Mouse (Mus musculus) hindbrain, embryonic 10.5 days (tissue): ENCODE measurements around the gene Gm37240. TPM values are rescaled to one million over a fixed set of nuclear protein-coding genes. Genes with fewer than 3 reads are reported as not detected.

Source experiments
- DNase-seq: peaks from one replicate; pipeline ENCODE4 v3.0.0-alpha.2; 2017; ENCODE audit warnings: low spot score
- H3K27ac ChIP-seq: fragments of 300-500 bp; sonication (generic); 2 replicates; pipeline ENCODE4 v1.5.1; 2016; ENCODE audit warnings: mild to moderate bottlenecking, moderate library complexity
- H3K27me3 ChIP-seq: fragments of 300-500 bp; sonication (generic); 2 replicates; pipeline ENCODE4 v1.6.1; 2016; ENCODE audit warnings: mild to moderate bottlenecking; ENCODE audit not compliant: poor library complexity, insufficient read depth, severe bottlenecking
- H3K36me3 ChIP-seq: fragments of 300-500 bp; sonication (generic); 2 replicates; pipeline ENCODE4 v1.6.1; 2016; ENCODE audit warnings: mild to moderate bottlenecking, moderate library complexity
- H3K4me1 ChIP-seq: fragments of 300-500 bp; sonication (generic); replicated peaks from 2 replicates; pipeline ENCODE4 v1.6.1; 2016; ENCODE audit warnings: mild to moderate bottlenecking
- H3K4me3 ChIP-seq: fragments of 300-500 bp; sonication (generic); 2 replicates; pipeline ENCODE4 v1.5.1; 2016; ENCODE audit warnings: mild to moderate bottlenecking, moderate library complexity
- H3K9me3 ChIP-seq: fragments of 300-500 bp; sonication (generic); 2 replicates; pipeline ENCODE4 v1.6.1; 2016; ENCODE audit warnings: mild to moderate bottlenecking, moderate library complexity
- WGBS: fragments of 180-500 bp; shearing (Covaris S2); methylation state at CpG from one replicate; pipeline ENCODE4 v1.1.7; 2016; 5-methylcytosine and 5-hydroxymethylcytosine counted together
- polyA plus RNA-seq: library from polyadenylated mRNA; unstranded; fragments of >200 nt; fragmentation: Nextera tagmentation; extraction: Ambion mirVana; gene quantifications from 2 replicates; pipeline ENCODE4 v1.2.1, GENCODE M21; 2016

Gm37240 gene
- polyA plus RNA-seq, 1 experiment from 2014 or later: 1.4 TPM

- DNase-seq: no peak
- H3K4me3 ChIP-seq: no peak overlapping the region
- no peaks in the 10 kb centered on the region for H3K9me3 ChIP-seq
- WGBS: 71% methylated on average over 3 of the region's 3 CpGs
- H3K27ac ChIP-seq: no peak overlapping the region
- H3K27me3 ChIP-seq: peaks cover 32% of the 10 kb centered on the region
- no peaks in the 10 kb centered on the region for H3K36me3 ChIP-seq
- peaks cover 48% of the 10 kb centered on the region for H3K4me1 ChIP-seq
Observed at GRCm38 (mm10) chr3:84484891-84485290, 1402.4 kb downstream of the Gm37240 start.

DNA sequence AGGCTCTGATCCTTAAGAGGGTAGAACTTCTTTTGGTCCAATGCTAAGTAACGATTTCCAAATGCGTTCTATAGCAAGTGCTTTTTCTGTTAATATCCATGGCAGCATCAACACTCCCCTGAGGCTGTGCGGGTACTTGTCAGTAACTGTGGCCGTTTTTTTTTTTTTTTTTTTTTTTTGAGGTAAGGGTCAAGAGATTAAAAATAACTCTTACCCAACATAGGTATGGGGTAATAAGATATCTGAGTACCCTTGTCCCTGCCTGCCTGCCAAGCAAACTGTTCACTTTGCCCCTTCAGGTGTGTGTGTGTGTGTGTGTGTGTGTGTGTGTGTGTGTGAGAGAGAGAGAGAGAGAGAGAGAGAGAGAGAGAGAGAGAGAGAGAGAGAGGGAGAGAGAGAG is 1403.0 kb downstream of the Gm37240 start:
- no peak for DNase-seq
- Histone ChIP-seq H3K4me3 (no peak overlapping the region), H3K4me1 (peaks cover 48% of the 10 kb centered on the region), H3K27ac (no peak overlapping the region), H3K27me3 (peaks cover 38% of the 10 kb centered on the region), H3K36me3 (no peaks in the 10 kb centered on the region), H3K9me3 (no peaks in the 10 kb centered on the region)
- 71% methylated on average over 4 of the region's 4 CpGs for WGBS

- peaks cover 43% of the 10 kb centered on the region for H3K4me1 ChIP-seq
- DNase-seq: no peak
- H3K27ac ChIP-seq: no peak overlapping the region
- WGBS: 65% methylated on average over 6 of the region's 6 CpGs
- peaks cover 60% of the 10 kb centered on the region for H3K27me3 ChIP-seq
- no peaks in the 10 kb centered on the region for H3K9me3 ChIP-seq
- H3K36me3 ChIP-seq: no peaks in the 10 kb centered on the region
- H3K4me3 ChIP-seq: no peak overlapping the region
Observed at GRCm38 (mm10) chr3:84482121-84482520, 1405.2 kb downstream of the Gm37240 start.

- 2% methylated on average over 11 of the region's 11 CpGs for WGBS
- Histone ChIP-seq H3K4me3 (peak overlapping the region; percentile 77), H3K4me1 (peaks cover 42% of the 10 kb centered on the region), H3K27me3 (peaks cover 70% of the 10 kb centered on the region), H3K27ac (no peak overlapping the region), H3K36me3 (no peaks in the 10 kb centered on the region), H3K9me3 (no peaks in the 10 kb centered on the region)
- peak; percentile 50 for DNase-seq
Observed at GRCm38 (mm10) chr3:84481104-84481503, 1406.2 kb downstream of the Gm37240 start.

DNA sequence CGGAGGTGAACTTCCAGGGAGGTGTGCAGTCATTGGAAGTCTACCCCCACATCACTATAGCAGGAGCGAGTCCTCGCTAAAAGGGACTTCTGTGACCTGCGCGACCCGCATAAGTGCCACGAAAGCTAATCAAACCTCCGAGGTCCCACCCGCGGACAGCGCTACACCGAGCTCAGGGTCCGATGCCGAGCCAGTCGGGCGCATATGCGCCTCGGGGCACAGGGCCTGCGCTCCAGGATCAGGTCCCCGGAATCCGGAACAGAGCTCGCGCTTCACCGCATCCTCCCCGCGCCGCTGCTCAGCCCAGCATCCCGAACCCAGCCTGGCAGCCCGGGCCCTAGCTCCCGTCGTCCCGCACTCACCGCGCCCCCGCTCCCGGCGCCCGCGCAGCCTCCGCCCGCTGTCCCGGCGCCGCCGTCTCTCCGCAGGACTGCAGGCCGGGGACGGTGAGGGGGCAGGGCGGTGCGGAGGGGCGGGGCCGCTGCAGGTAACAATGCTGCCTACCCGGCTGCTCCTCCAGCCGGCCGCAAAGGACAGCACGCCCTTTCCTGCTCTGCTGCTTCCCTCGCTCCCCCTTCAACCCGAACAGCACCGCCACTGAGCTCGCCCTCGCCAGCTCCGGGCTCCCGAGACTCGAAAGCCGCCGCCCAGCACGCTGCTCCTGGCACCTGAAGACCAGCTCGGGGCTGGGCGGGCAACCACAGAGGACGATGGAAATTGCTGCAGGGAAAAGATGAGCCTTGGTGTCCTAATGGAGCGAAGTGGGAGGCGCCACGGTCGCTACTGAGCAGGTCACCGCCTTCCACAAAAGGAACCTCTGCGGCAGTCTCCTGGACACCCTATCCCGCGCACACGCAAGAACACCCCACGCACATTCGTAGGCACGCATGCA is 1407.1 kb downstream of the Gm37240 start, which contains the start of gene Fhdc1:
Gene Fhdc1, minus strand, starts transcription at position 424 of the 892 bp plus-strand sequence.
- Histone ChIP-seq H3K4me1 (peaks cover 42% of the 10 kb centered on the region), H3K36me3 (no peaks in the 10 kb centered on the region), H3K27me3 (peaks cover 78% of the 10 kb centered on the region), H3K9me3 (no peaks in the 10 kb centered on the region), H3K27ac (peak within 1 kb of the TSS; percentile 84), H3K4me3 (peak within 1 kb of the TSS; percentile 77)
- WGBS: under 1% methylated on average over 82 of the region's 82 CpGs
- peak; percentile 71 for DNase-seq

DNA sequence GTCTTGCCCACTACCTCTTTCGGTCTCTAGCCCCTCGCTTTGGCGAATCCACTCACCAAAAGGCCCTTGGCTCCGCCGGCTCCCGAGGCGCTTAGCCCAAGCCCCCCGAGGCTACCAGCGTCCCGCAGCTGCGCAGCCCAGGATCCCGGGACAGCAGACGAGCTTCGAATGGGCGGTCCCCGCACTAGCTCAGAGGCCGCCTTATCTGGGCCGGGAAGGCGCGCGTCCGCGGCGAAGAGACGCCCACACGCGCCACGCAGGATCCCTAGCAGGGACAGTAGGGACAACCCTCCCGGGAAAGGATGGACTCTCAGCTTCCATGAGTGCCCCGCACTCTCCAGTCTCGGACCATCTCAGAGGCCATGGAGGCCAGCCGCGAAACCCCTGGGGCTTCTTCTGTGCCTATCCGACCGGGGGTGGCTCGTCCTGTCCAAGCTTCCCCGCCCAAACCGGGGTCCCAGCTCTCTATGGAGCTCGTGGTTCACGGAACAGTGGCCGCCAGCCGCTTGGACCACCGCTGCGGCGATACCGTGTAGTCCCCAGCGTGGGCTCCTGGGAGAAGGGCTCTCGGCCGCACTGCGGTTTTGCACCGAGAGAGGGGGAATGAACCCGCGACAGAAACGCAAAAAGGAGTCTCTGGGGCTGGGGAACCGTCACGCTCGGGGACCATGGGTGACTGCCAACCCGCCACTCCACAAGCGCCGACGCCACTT is 1407.9 kb downstream of the Gm37240 start:
- Histone ChIP-seq H3K36me3 (no peaks in the 10 kb centered on the region), H3K4me1 (peaks cover 42% of the 10 kb centered on the region), H3K27me3 (peaks cover 79% of the 10 kb centered on the region), H3K27ac (peak overlapping the region; percentile 84), H3K4me3 (peak overlapping the region; percentile 77), H3K9me3 (no peaks in the 10 kb centered on the region)
- under 1% methylated on average over 61 of the region's 61 CpGs for WGBS
- DNase-seq: peak; percentile 64

- no peak for DNase-seq
- Histone ChIP-seq H3K9me3 (no peaks in the 10 kb centered on the region), H3K27ac (peak overlapping the region; percentile 84), H3K4me3 (peak overlapping the region; percentile 77), H3K36me3 (no peaks in the 10 kb centered on the region), H3K4me1 (peaks cover 42% of the 10 kb centered on the region), H3K27me3 (peaks cover 83% of the 10 kb centered on the region)
- 3% methylated on average over 12 of the region's 12 CpGs for WGBS
Observed at GRCm38 (mm10) chr3:84478896-84479292, 1408.4 kb downstream of the Gm37240 start.

- peaks cover 42% of the 10 kb centered on the region for H3K4me1 ChIP-seq
- H3K27me3 ChIP-seq: peaks cover 85% of the 10 kb centered on the region
- no peak overlapping the region for H3K27ac ChIP-seq
- H3K9me3 ChIP-seq: no peaks in the 10 kb centered on the region
- H3K4me3 ChIP-seq: peak overlapping the region; percentile 77; the same call in 1 of the 2 replicates
- H3K36me3 ChIP-seq: no peaks in the 10 kb centered on the region
- no peak for DNase-seq
- WGBS: 4% methylated on average over 7 of the region's 7 CpGs
Observed at GRCm38 (mm10) chr3:84478195-84478594, 1409.1 kb downstream of the Gm37240 start.

- Histone ChIP-seq H3K36me3 (no peaks in the 10 kb centered on the region), H3K27ac (no peak overlapping the region), H3K4me1 (peaks cover 42% of the 10 kb centered on the region), H3K9me3 (no peaks in the 10 kb centered on the region), H3K4me3 (no peak overlapping the region), H3K27me3 (peaks cover 78% of the 10 kb centered on the region)
- WGBS: 86% methylated on average over 1 of the region's 1 CpGs
- DNase-seq: no peak
Observed at GRCm38 (mm10) chr3:84477498-84477897, 1409.8 kb downstream of the Gm37240 start.

GRCm38 (mm10) chr3:84474981-84475775 is 1412.1 kb downstream of the Gm37240 start:
- no peaks in the 10 kb centered on the region for H3K9me3 ChIP-seq
- H3K4me1 ChIP-seq: peaks cover 25% of the 10 kb centered on the region
- H3K36me3 ChIP-seq: no peaks in the 10 kb centered on the region
- DNase-seq: no peak
- H3K27ac ChIP-seq: no peak overlapping the region
- WGBS: 87% methylated on average over 12 of the region's 12 CpGs
- peaks cover 56% of the 10 kb centered on the region for H3K27me3 ChIP-seq
- no peak overlapping the region for H3K4me3 ChIP-seq

- no peak for DNase-seq
- no peak overlapping the region for H3K4me3 ChIP-seq
- peaks cover 48% of the 10 kb centered on the region for H3K27me3 ChIP-seq
- H3K4me1 ChIP-seq: peaks cover 17% of the 10 kb centered on the region
- no peak overlapping the region for H3K27ac ChIP-seq
- no peaks in the 10 kb centered on the region for H3K9me3 ChIP-seq
- 90% methylated on average over 6 of the region's 6 CpGs for WGBS
- H3K36me3 ChIP-seq: no peaks in the 10 kb centered on the region
Observed at GRCm38 (mm10) chr3:84474398-84474797, 1412.9 kb downstream of the Gm37240 start.

GRCm38 (mm10) chr3:84472955-84473354 is 1414.4 kb downstream of the Gm37240 start:
- Histone ChIP-seq H3K9me3 (no peaks in the 10 kb centered on the region), H3K36me3 (no peaks in the 10 kb centered on the region), H3K4me3 (no peak overlapping the region), H3K27me3 (peaks cover 34% of the 10 kb centered on the region), H3K27ac (no peak overlapping the region), H3K4me1 (peaks cover 7% of the 10 kb centered on the region)
- DNase-seq: no peak
- whole genome bisulfite sequencing: 81% methylated on average over 5 of the region's 5 CpGs
